Mouse (Mus musculus): ENCODE data around the gene Olfr301. TPM values are rescaled to one million over a fixed set of nuclear protein-coding genes. Genes with fewer than 3 reads are reported as not detected.

Olfr301 gene
- total RNA-seq (2021) = not detected

DNA sequence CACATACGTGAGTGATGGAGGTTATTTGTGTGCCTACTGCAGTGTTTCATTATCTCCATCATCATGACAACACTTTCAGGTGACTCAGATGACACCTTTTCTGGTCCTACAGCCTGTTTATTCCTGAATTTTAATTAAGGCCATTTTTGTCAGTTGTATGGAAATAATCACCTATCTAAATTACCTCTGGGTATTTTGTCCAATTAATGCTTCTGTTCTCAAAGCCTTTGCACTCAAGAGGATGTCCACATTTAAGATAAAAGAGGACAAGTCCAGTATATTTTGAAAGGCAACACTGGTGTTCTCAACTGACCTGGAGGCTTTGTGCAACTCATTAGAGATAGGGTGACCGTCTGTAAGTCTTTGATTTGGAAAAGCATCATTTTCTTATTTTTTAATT, at the start of gene Olfr301:
Olfr301 (plus strand) TSS at position 301 of the 400 bp plus-strand sequence.
- no peak for DNase-seq
- intact Hi-C loops (cut with DNase I) = no loop called here

DNA sequence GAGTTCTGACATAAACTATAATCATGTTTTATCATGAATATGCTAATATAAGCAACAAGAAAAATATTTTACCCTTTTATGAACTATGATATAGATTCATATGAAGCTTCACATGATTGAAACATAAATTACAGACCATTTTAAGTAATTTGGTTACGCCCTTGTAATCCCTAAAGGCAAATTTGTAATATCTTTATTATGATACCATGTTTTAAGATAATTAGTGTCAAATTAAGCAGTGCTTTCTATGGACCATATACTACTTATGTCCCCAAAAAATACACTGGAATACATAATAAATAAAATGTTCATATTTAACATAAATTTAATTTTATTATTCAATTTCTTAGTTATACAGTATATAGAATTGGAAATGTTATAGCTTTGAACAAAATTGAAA, 36.8 kb upstream of the Olfr301 start, which contains the start of gene Olfr305:
Olfr305 (minus strand) TSS at position 101 of the 400 bp plus-strand sequence.
- no peak for DNase-seq
- intact Hi-C loops (cut with DNase I) = no loop called here

DNA sequence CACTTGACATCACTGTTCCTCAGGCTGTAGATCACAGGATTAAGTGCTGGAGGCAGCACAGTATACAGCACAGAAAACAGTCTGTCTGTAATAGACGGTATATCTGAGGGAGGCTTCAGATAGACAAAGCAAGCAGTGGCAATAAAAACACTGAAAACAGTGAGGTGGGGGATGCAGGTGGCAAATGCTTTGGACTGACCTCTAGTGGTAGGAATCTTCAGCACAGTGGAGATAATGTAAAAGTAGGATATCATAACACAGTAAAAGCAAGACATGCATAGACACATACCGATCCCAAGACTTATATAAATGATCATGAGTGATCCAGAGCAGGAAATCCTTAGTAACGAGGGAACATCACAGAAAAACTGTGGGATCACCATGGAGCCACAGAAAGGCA, 17.9 kb upstream of the Olfr301 start:
- intact Hi-C loops (cut with DNase I) = no loop called here

DNA sequence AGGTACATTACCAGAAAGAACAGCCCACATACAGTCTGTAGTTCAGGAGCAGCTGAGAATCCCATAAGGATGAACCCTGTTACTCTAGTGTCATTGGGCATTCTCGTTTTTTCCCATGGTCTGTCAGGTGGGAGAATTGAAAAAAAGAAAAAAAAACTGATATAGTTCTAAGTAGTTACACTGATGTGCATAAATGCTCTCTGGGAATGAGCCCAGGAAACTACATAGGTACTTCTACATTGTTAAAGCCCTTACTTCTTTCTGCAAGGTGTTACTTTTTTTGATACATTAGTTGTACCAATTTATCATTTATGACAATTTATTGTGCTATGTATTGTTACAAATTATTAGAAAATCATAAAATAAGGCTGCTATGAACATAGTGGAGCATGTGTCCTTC, 17.1 kb upstream of the Olfr301 start, which contains the start of gene Olfr304:
Olfr304 (minus strand) TSS at position 101 of the 400 bp plus-strand sequence.
- intact Hi-C loops (cut with DNase I) = no loop called here
- DNase-seq = no peak

More for the DNA sequence above, 17.9 kb upstream of the Olfr301 start:
- DNase-seq = no peak

DNA sequence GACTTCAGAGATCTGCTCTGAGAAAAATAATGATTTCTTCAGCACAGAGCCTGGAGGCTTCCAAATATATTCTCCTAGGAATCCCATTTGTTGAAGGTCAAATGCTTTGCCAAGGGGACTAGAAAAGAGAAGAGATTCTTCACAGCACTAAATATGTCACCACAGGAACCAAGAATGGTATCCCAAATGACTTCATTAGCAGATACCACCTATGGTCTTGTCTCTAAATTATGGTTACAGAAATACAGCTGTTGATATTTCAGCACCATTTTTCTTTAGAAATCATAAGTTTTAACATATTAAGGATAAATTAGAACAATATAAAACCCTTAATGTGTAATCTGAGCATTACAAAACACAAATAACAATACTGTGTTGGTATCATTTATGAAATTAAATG, 6.0 kb upstream of the Olfr301 start, which contains the start of gene Olfr303:
Olfr303 (minus strand) TSS at position 101 of the 400 bp plus-strand sequence.
- intact Hi-C loops (cut with DNase I) = no loop called here
- DNase-seq = no peak

DNA sequence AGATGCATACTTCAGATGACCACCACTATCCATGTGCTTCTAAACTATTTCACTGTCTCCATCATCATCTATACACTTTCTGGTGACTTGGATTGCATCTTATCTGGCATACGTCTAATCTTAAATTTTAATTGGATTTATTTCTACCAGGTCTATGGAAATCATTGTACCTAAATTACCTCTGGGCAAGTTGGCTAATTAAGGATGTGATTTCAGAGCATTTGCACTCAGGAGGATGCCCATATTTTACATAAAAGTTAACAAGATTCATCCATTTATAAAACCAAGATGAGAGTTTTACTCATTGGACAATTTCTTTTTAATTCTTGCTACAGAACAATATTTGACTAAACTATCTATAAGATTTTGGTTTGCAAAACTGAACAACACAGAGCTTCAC, 56.0 kb downstream of the Olfr301 start, which contains the start of gene Olfr299:
Olfr299 (plus strand) TSS at position 301 of the 400 bp plus-strand sequence.
- intact Hi-C loops (cut with DNase I) = no loop called here
- no peak for DNase-seq

Other genes with a start within 250 kb of the Olfr301 start
- not detected for gene Vmn2r75, start 232.1 kb upstream of the Olfr301 start, total RNA-seq (2021)
- not detected for gene Vmn2r76, start 157.5 kb upstream of the Olfr301 start, total RNA-seq (2021)
- gene Olfr310, start 126.7 kb upstream of the Olfr301 start, total RNA-seq (2021) = not detected
- not detected for gene Olfr309, start 90.1 kb upstream of the Olfr301 start, total RNA-seq (2021)
- not detected for gene Olfr308, start 78.2 kb upstream of the Olfr301 start, total RNA-seq (2021)
- gene Olfr307, start 66.3 kb upstream of the Olfr301 start, total RNA-seq (2021) = not detected
- not detected for gene Olfr305, start 36.9 kb upstream of the Olfr301 start, total RNA-seq (2021)
- not detected for gene Olfr304, start 17.2 kb upstream of the Olfr301 start, total RNA-seq (2021)
- gene Olfr303, start 6.1 kb upstream of the Olfr301 start, total RNA-seq (2021) = not detected
- not detected for gene Olfr299, start 56.1 kb downstream of the Olfr301 start, total RNA-seq (2021)
- not detected for gene Olfr298, start 88.6 kb downstream of the Olfr301 start, total RNA-seq (2021)
- not detected for gene Olfr297, start 116.1 kb downstream of the Olfr301 start, total RNA-seq (2021)
- not detected for gene Olfr295, start 180.0 kb downstream of the Olfr301 start, total RNA-seq (2021)
- gene Olfr294, start 212.8 kb downstream of the Olfr301 start, total RNA-seq (2021) = not detected
- gene Olfr293, start 245.2 kb downstream of the Olfr301 start, total RNA-seq (2021) = not detected